Mouse (Mus musculus) small intestine, adult 2 months (tissue): ENCODE measurements around the gene Klc1.

ENCODE experiments used
- CTCF ChIP-seq: fragments of 200-500 bp; IDR thresholded peaks from 2 replicates; pipeline ENCODE4 v1.5.1; 2012; ENCODE audit warnings: low read depth, mild to moderate bottlenecking, control low read depth, inconsistent platforms, low read length, moderate library complexity, mixed read lengths; ENCODE audit not compliant: insufficient replicate concordance, insufficient read length; ENCODE audit errors: extremely low read depth
- POLR2A ChIP-seq: fragments of 200-500 bp; IDR thresholded peaks from 2 replicates; pipeline ENCODE4 v1.6.1; 2012; ENCODE audit warnings: low read depth, mild to moderate bottlenecking, control low read depth, inconsistent platforms, low read length, moderate library complexity

- TF ChIP-seq POLR2A = no peak
- TF ChIP-seq CTCF = no peak
Measured at GRCm38 (mm10) chr12:111798493-111798892, 39.8 kb downstream of the Klc1 start.
